Mouse (Mus musculus): ENCODE results near the gene Ifnar2.

Gene Ifnar2

GRCm38 (mm10) chr16:91358555-91358954 is 14.0 kb upstream of the Ifnar2 start:
- DNase-seq (ENCODE audit: low spot score in 2 of 2) = peak; percentile 62 to 66

DNA sequence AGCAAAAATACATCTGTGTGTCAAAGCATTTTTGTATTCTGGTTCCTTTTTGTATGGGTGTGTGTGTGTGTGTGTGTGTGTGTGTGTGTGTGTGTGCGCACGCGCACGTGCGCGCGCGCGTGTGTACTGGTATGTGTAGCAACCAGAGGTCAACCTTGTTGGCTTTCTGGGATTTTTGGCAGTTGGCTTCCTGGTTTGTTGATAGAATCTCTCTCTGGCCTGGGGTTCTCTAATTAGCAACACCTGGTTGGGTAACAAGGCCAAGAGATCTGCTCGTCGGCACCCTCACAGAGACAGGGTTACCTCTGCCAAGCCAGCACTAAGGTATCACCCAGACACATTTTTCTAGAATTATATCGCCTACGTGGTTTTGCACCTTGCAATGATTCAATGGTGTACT is 13.1 kb upstream of the Ifnar2 start:
- DNase-seq (ENCODE audit: low spot score in 2 of 2) = no peak

GRCm38 (mm10) chr16:91360162-91360561 is 12.4 kb upstream of the Ifnar2 start:
- DNase-seq (ENCODE audit: low spot score in 2 of 2) = no peak

GRCm38 (mm10) chr16:91362006-91362405 is 10.6 kb upstream of the Ifnar2 start:
- no peak for DNase-seq (ENCODE audit: low spot score in 2 of 2)

DNA sequence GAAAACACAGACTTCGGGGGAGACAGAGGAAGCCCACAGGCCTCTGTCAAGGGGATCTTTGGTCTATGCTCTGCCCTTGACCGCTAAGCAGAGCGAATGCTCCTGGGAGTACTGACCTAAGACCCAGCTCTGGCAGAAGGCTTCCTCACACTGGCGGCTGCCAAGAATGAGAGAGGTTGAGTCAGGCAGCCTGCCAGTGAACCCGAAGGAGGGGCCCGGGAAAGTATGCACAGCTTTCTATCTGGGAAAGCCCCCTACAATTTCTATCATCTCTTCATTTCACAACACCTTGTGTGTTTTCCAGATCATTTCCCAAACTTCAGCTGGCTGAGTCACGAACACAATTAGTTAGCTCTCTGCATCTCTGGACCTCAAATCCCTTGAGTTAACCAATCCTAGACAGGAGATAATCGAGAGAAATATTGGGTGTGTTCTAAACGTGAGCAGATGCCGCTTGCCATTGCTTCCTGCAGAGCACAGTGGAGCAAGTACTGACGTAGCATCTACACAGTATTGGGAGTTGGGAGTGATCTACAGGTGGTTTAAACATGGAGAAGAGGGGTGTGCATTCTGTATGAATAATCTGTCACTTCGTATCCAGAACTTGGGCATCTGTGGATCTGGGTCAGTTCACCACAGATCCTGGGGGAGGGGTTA is 9.8 kb upstream of the Ifnar2 start:
- DNase-seq (ENCODE audit: low spot score in 2 of 2) = no peak

GRCm38 (mm10) chr16:91363483-91363882 is 9.1 kb upstream of the Ifnar2 start:
- no peak for DNase-seq (ENCODE audit: low spot score in 2 of 2)

DNA sequence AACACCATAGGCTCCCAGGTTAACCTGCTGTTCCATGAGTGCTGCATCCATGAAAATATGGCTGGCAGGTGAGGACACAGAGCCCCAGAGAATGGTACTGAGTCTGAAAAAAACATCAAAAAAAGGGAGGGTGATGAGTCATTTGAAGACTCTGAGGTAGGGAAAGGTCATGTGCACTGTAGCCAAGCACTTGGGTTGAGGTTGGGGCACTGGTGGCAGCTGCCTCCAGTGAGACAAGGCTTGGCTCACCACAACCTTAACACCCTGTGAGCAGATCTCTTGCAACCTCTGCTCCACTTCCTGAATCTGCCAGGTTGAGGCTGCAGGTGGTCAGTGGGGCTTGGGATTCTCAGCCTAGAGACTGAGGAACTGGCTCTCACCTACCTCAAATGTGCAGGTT is 6.0 kb upstream of the Ifnar2 start:
- DNase-seq (ENCODE audit: low spot score in 2 of 2) = peak in 1 of 2 experiments; percentile 52

- no peak for DNase-seq (ENCODE audit: low spot score in 2 of 2)
Measured at GRCm38 (mm10) chr16:91367066-91367465, 5.5 kb upstream of the Ifnar2 start.

GRCm38 (mm10) chr16:91373473-91374252 is 1.1 kb downstream of the Ifnar2 start:
- DNase-seq (ENCODE audit: low spot score in 2 of 2) = peak in 1 of 2 experiments; percentile 20

DNA sequence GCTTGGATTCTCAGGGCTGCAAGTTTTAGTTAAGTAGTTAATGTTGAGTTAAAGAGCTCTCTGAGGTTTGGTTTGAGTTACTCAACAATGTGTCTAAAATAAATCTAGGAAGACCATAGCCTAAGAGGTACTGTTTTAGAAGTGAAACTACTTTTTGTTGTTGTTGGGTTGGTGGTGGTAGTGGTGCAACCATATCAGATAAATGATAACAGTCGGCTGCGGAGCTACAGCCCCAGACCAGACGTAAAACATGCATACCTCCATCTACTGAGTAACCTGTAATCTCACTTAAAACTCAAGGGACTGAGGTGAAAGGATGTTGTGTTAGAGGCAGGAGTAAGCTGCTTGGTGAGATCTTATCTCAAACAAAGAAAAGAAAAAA is 1.7 kb downstream of the Ifnar2 start:
- DNase-seq (ENCODE audit: low spot score in 2 of 2) = no peak

GRCm38 (mm10) chr16:91376701-91377100 is 4.1 kb downstream of the Ifnar2 start:
- no peak for DNase-seq (ENCODE audit: low spot score in 2 of 2)

GRCm38 (mm10) chr16:91378431-91378986 is 5.9 kb downstream of the Ifnar2 start:
- DNase-seq (ENCODE audit: low spot score in 2 of 2) = no peak

- no peak for DNase-seq (ENCODE audit: low spot score in 2 of 2)
Measured at GRCm38 (mm10) chr16:91378991-91379390, 6.4 kb downstream of the Ifnar2 start.

GRCm38 (mm10) chr16:91379412-91379811 is 6.8 kb downstream of the Ifnar2 start:
- DNase-seq (ENCODE audit: low spot score in 2 of 2) = no peak

DNA sequence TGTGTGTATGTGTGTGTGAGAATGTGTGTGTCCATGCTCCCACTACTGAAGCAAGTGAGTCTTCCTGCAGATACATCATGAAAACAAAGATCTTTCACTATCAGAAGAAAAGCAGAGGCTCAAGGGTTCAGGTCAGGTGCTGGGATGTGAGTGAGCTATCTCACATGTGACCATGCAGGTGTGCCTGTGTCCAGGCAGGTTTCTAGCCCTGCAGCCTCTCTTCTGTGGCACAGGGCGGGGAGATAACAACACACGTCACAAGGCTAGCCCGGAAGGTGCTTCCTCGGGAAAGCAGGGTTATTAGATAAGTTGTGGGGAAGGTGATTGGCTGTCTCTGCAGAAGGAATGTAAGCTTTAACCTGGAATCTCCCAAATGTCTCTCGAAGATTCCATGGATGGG is 7.6 kb downstream of the Ifnar2 start:
- DNase-seq (ENCODE audit: low spot score in 2 of 2) = no peak

- DNase-seq (ENCODE audit: low spot score in 2 of 2) = no peak
Measured at GRCm38 (mm10) chr16:91381606-91382005, 9.0 kb downstream of the Ifnar2 start.

GRCm38 (mm10) chr16:91382261-91382790 is 9.7 kb downstream of the Ifnar2 start:
- DNase-seq (ENCODE audit: low spot score in 2 of 2) = no peak

DNA sequence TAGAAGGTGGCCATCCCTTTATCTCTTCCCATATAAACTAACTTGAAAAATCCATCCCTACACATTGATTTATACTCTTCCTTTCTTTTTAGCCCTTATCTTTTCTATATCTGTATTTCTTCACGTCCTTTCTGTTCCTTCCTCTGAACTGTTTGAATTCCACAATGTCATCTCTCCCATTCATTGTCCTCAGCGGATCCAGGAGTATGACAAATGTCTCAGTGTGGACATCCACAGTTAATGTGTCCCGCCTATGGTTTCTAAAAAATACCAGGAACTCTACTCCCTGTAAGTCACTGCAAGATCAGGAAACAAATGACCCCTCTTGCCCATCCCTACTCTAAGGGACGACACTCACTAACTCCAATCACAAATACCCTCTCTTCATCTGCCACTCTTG is 11.6 kb downstream of the Ifnar2 start:
- DNase-seq (ENCODE audit: low spot score in 2 of 2) = no peak

DNA sequence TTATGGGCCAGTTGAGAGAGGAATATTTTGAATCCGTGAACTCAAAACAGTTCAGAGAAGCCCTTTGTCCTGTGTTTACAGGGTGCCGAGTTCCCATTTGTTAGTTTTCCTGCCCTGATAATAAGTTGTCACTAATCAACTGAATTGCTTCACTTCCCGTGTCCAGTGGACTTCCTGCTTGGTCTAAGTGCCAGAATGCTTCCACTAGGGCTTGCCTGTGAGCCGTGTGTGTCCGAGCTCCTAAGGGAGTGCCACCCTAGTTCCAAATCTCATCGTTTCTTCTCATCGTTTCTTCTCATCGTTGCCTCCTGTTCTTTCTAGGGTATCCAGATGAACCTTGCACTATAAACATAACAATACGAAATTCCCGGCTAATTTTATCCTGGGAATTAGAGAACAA is 13.0 kb downstream of the Ifnar2 start:
- no peak for DNase-seq (ENCODE audit: low spot score in 2 of 2)

- DNase-seq (ENCODE audit: low spot score in 2 of 2) = no peak
Measured at GRCm38 (mm10) chr16:91386419-91387120, 14.0 kb downstream of the Ifnar2 start.

- DNase-seq (ENCODE audit: low spot score in 2 of 2) = no peak
Measured at GRCm38 (mm10) chr16:91387121-91387486, 14.5 kb downstream of the Ifnar2 start.

GRCm38 (mm10) chr16:91390100-91390499 is 17.5 kb downstream of the Ifnar2 start:
- no peak for DNase-seq (ENCODE audit: low spot score in 2 of 2)

All from spleen, postnatal 10 days (tissue).